Mouse (Mus musculus): ENCODE results near the gene Cat. TPM values are rescaled to one million over a fixed set of nuclear protein-coding genes. Genes with fewer than 3 reads are reported as not detected.

Cat gene
- polyA plus RNA-seq, 1 experiment from 2014 or later: 101 TPM

DNA sequence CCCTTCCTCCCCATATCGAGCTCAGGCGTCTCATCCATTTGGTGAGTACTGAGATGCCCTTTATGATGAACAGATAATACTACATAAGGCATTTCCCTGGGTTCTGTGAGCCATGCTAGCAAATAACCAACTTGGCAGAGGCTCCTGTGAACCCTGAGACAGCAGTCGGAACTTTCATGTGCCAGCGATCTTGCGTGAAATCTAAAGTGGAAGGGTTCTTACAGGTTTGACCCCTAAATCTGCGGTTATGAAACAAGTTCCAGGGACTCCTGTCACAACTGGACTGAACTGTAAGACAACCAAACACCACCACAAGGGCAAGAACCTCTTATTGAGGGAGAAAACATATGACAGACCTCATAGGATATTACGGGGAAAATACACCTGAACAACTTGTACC is 29.2 kb downstream of the Cat start:
- Histone ChIP-seq H3K4me2 (replicated peaks) (no peak overlapping the region), H3K36me3 (peaks cover 72% of the 10 kb centered on the region), H3K9me3 (no peaks in the 10 kb centered on the region), H3K27ac (replicated peaks) (no peak overlapping the region), H3K27me3 (no peaks in the 10 kb centered on the region), H3K4me1 (no peaks in the 10 kb centered on the region), H3K9ac (replicated peaks) (no peak overlapping the region), H3K4me3 (no peak overlapping the region)
- 98% methylated on average over 7 of the region's 7 CpGs for WGBS
- ATAC-seq (ENCODE audit: low FRiP score, low read depth): no peak

DNA sequence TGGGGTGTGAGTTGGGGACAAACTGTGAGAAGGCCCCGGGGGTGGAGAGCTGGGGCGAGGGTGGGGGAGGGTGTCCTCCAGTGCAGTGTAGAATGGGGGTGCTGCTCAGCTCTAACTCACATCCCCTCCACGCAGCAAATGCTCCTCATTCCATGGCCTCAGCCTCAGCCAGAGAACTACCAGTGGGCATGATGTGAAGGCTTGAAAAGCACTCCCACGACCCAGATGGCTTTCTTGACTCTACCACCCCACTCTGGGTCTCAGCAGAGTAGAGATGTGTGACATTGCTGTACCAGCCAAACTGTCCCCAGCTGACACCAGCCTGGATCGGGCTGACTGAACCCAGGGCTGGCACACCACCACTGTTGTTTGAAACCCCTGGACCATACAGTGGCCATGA is 32.4 kb downstream of the Cat start:
- no peak overlapping the region for H3K4me2 ChIP-seq (replicated peaks)
- H3K27ac ChIP-seq (replicated peaks): no peak overlapping the region
- no peaks in the 10 kb centered on the region for H3K27me3 ChIP-seq
- WGBS: 85% methylated on average over 5 of the region's 5 CpGs
- no peak overlapping the region for H3K9ac ChIP-seq (replicated peaks)
- no peak overlapping the region for H3K4me3 ChIP-seq
- no peaks in the 10 kb centered on the region for H3K4me1 ChIP-seq
- H3K36me3 ChIP-seq: peaks cover 42% of the 10 kb centered on the region
- no peaks in the 10 kb centered on the region for H3K9me3 ChIP-seq
- ATAC-seq (ENCODE audit: low FRiP score, low read depth): no peak

DNA sequence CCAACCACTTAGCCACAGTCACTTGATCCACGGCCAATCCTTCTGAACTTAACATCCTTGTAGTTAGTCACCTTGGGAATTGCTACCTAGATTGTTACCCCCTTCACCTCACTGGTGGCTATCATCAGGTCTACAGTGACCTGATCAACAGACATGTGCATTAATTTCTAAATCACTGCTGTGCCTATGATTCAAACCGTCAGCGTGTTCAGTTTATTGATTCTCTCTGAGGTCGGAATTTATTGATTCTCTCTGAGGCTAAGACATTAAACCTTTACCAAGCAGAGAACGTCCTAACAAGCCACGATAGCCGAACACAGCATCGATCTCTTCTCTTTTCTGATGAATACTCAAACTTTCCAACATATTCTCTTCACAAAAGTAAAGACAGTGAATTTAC is 34.7 kb downstream of the Cat start:
- H3K27me3 ChIP-seq: no peaks in the 10 kb centered on the region
- 88% methylated on average over 8 of the region's 8 CpGs for WGBS
- H3K9ac ChIP-seq (replicated peaks): no peak overlapping the region

DNA sequence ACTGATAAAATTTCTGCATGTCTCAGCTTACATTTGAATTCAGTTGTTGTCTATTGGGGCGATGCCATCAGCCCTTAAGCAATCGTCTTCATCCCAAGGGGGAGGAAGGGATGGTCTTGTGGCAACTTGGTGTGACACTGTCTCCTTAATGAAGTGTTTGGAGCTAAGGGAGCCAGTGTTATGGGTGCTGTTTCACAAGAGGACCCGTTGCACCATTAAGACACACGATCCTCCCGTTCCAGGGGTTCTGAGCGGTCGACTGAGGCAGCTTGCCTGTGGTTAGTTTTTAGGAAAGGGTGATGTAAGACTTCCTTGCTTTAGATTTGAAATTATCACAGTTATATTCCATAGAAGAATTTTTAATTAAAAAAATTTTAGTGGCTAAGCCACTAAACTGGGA is 35.1 kb downstream of the Cat start:
- Histone ChIP-seq H3K27ac (replicated peaks) (no peak overlapping the region), H3K9me3 (no peaks in the 10 kb centered on the region), H3K36me3 (peaks cover 24% of the 10 kb centered on the region), H3K27me3 (no peaks in the 10 kb centered on the region), H3K9ac (replicated peaks) (no peak overlapping the region), H3K4me3 (no peak overlapping the region), H3K4me1 (no peaks in the 10 kb centered on the region), H3K4me2 (replicated peaks) (no peak overlapping the region)
- WGBS: 94% methylated on average over 7 of the region's 7 CpGs
- no peak for ATAC-seq (ENCODE audit: low FRiP score, low read depth)

More for the DNA sequence above, 34.7 kb downstream of the Cat start:
- Histone ChIP-seq H3K27ac (replicated peaks) (no peak overlapping the region), H3K4me3 (no peak overlapping the region), H3K36me3 (peaks cover 29% of the 10 kb centered on the region), H3K4me1 (no peaks in the 10 kb centered on the region), H3K9me3 (no peaks in the 10 kb centered on the region), H3K4me2 (replicated peaks) (no peak overlapping the region)
- ATAC-seq (ENCODE audit: low FRiP score, low read depth): no peak

DNA sequence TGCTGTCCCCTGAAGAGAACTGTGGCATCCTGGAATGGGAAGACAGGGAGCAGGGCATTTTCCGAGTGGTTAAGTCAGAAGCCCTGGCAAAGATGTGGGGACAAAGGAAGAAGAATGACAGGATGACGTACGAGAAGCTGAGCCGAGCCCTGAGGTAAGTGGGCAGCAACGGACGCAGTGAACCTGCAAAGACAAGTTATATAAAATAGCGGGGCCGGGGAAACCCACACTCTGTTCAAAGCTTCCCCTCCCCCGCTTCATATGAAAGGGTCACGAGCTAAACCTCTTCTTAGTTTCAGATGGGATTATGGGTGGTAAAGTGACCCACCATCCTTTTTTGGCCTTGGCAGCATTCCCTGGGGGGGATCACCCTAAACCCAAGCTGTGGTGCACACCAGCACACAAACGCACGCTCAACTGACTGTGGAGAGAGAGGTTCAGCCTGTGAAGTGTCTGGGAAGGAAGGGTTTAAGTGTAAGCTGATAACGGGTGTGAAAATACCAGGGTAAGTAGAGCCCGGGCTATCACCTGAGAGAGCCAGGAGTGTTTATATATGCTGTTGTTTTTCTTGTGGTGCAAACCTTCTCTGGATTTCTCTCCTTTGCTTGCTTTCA is 35.9 kb downstream of the Cat start:
- Histone ChIP-seq H3K27me3 (no peaks in the 10 kb centered on the region), H3K4me1 (no peaks in the 10 kb centered on the region), H3K36me3 (peaks cover 16% of the 10 kb centered on the region), H3K27ac (replicated peaks) (no peak overlapping the region), H3K4me2 (replicated peaks) (no peak overlapping the region), H3K9me3 (no peaks in the 10 kb centered on the region), H3K9ac (replicated peaks) (no peak overlapping the region), H3K4me3 (no peak overlapping the region)
- ATAC-seq (ENCODE audit: low FRiP score, low read depth): no peak
- WGBS: 71% methylated on average over 14 of the region's 14 CpGs

DNA sequence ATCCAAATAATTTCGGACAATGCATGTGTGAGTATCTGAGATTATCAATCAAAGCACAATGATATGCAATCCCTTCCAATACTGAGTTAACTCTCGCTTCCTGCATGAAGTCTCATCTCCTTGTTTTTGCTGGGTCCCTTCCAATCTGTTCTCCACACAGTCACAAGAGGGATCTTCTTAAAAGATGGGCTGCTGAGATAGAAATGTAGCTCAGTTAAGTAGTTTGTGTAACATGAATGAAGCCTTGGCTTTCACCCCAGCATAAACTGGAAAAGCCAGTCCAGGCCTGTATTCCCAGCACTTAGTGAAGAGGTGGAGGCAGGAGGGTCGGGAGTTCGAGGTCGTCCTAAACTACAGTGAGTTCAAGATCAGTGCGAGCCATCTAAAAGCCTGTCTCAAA is 38.6 kb downstream of the Cat start:
- Histone ChIP-seq H3K9ac (replicated peaks) (no peak overlapping the region), H3K27me3 (no peaks in the 10 kb centered on the region), H3K27ac (replicated peaks) (no peak overlapping the region), H3K4me2 (replicated peaks) (no peak overlapping the region), H3K9me3 (no peaks in the 10 kb centered on the region), H3K4me1 (no peaks in the 10 kb centered on the region), H3K4me3 (no peak overlapping the region), H3K36me3 (no peaks in the 10 kb centered on the region)
- WGBS: 91% methylated on average over 6 of the region's 6 CpGs
- ATAC-seq (ENCODE audit: low FRiP score, low read depth): no peak

DNA sequence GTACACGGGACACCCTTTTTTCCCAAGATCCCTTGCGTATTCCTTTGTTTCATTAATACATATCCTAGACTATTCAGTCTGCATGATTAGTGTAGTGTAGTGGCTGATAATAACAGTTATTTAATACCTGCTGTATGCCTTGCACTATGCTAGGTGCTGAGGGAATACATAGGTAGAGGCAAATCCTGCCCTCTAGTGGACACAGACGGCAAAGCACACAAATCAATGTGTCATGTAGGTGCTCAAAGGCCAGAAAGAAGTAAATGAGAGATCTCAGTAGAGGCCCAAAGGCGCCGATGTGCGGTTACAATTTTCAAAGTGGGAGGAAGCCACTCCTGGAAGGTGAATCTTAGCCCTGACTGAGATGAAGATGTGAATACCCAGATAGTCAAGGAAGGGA is 39.2 kb downstream of the Cat start:
- 68% methylated on average over 6 of the region's 6 CpGs for WGBS
- Histone ChIP-seq H3K9ac (replicated peaks) (no peak overlapping the region), H3K4me1 (no peaks in the 10 kb centered on the region), H3K4me2 (replicated peaks) (no peak overlapping the region), H3K27ac (replicated peaks) (no peak overlapping the region), H3K27me3 (no peaks in the 10 kb centered on the region), H3K9me3 (no peaks in the 10 kb centered on the region), H3K4me3 (no peak overlapping the region), H3K36me3 (no peaks in the 10 kb centered on the region)
- no peak for ATAC-seq (ENCODE audit: low FRiP score, low read depth)

DNA sequence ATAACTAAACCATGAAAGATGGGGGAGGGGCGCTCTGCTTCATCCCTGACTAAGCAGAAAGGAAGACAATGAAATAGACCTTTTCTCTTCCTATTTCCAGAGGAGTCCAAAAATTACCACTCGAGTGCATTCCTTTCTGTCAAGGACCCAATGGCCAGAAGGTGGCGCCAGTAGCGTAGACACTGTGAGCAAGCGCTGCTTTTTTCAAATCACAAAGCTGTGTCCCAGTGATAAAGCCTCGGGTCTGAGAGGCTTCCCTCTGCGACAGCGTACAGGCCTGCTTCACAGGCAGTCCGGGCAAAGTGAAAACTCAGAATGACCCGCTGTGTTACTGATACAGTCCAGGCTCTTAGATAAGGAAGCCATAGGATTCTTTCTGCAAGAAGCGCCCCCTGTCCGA is 45.2 kb downstream of the Cat start:
- Histone ChIP-seq H3K9me3 (no peaks in the 10 kb centered on the region), H3K27me3 (no peaks in the 10 kb centered on the region), H3K4me2 (replicated peaks) (peak overlapping the region; percentile 51), H3K4me3 (peak overlapping the region; percentile 29), H3K9ac (replicated peaks) (peak overlapping the region; percentile 37; the same call in 1 of the 2 replicates), H3K36me3 (no peaks in the 10 kb centered on the region), H3K4me1 (0 out of 2 replicates have a peak, but pooled peaks cover 3% of the 10 kb centered on the region), H3K27ac (replicated peaks) (no peak overlapping the region)
- ATAC-seq (ENCODE audit: low FRiP score, low read depth): peak; percentile 47; the same call in 1 of the 2 replicates
- 6% methylated on average over 12 of the region's 12 CpGs for WGBS

DNA sequence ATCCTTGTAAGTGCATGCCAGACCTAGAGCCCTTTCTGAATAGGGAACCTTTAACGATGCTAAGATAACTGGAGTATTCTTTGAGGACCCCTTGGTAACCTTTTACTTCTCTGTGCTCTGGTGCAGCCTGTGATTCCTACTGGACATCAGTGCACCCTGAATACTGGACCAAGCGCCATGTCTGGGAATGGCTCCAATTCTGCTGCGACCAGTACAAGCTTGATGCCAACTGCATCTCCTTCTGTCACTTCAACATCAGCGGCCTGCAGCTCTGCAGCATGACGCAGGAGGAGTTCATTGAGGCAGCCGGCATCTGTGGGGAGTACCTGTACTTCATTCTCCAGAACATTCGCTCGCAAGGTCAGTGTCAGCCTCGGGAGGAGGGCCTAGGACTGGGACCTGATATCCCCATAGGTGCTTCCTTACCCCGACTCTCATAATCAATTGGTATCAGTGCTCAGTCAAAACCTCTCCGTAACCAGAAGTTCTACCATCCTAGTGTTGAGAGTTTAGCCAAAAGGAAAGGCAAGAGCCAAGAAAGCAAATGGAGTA is 45.8 kb downstream of the Cat start:
- no peak for ATAC-seq (ENCODE audit: low FRiP score, low read depth)
- no peaks in the 10 kb centered on the region for H3K36me3 ChIP-seq
- H3K4me3 ChIP-seq: no peak overlapping the region
- no peak overlapping the region for H3K9ac ChIP-seq (replicated peaks)
- H3K27me3 ChIP-seq: no peaks in the 10 kb centered on the region
- no peak overlapping the region for H3K4me2 ChIP-seq (replicated peaks)
- H3K9me3 ChIP-seq: no peaks in the 10 kb centered on the region
- H3K4me1 ChIP-seq: 0 out of 2 replicates have a peak, but pooled peaks cover 3% of the 10 kb centered on the region
- no peak overlapping the region for H3K27ac ChIP-seq (replicated peaks)
- WGBS: 91% methylated on average over 11 of the region's 11 CpGs

DNA sequence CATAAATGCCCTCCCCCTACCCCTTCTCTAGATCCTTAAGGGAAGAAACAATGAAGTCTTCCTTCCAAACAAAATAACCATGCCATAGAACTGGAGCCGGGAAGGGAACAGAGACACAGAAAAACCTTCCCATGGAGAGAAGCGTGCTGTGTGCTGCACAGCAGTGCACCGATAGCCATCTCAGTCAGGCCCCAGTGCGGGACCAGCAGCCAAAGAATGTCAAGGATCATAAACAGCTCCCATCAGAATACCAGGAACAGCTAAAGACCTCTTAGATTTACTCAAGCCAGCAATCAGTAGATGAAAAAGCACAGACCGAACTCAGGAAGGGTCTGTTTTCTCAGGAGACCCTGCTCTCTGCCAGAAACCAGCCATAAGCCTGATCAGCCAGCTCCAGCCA is 48.4 kb downstream of the Cat start:
- Histone ChIP-seq H3K4me2 (replicated peaks) (no peak overlapping the region), H3K9ac (replicated peaks) (no peak overlapping the region), H3K36me3 (no peaks in the 10 kb centered on the region), H3K27ac (replicated peaks) (no peak overlapping the region), H3K27me3 (no peaks in the 10 kb centered on the region), H3K4me3 (no peak overlapping the region), H3K9me3 (no peaks in the 10 kb centered on the region), H3K4me1 (0 out of 2 replicates have a peak, but pooled peaks cover 3% of the 10 kb centered on the region)
- ATAC-seq (ENCODE audit: low FRiP score, low read depth): no peak
- 69% methylated on average over 5 of the region's 5 CpGs for WGBS

DNA sequence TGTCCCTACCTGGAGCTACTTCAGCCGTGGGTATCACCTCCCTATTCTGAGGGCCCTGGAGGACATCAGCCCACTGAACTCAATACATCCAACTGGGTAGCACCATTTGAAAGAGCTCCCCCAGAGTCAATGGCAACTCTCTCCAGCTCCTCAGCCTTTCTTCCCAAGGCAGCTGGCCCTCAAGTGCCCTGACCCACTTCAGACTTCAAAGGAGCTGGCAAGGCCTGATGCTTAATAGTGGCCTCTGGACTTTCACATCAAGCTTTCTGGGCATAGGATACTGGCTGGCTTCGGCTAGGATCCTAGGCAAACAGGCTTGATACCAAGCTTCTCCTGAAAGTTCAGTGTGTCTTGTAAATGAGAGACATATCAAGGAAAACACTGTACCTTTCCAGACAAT is 49.9 kb downstream of the Cat start:
- H3K4me3 ChIP-seq: no peak overlapping the region
- no peak for ATAC-seq (ENCODE audit: low FRiP score, low read depth)
- no peaks in the 10 kb centered on the region for H3K9me3 ChIP-seq
- 73% methylated on average over 2 of the region's 2 CpGs for WGBS
- no peak overlapping the region for H3K27ac ChIP-seq (replicated peaks)
- no peaks in the 10 kb centered on the region for H3K27me3 ChIP-seq
- no peak overlapping the region for H3K9ac ChIP-seq (replicated peaks)
- H3K4me2 ChIP-seq (replicated peaks): no peak overlapping the region
- H3K36me3 ChIP-seq: no peaks in the 10 kb centered on the region
- 0 out of 2 replicates have a peak, but pooled peaks cover 3% of the 10 kb centered on the region for H3K4me1 ChIP-seq

DNA sequence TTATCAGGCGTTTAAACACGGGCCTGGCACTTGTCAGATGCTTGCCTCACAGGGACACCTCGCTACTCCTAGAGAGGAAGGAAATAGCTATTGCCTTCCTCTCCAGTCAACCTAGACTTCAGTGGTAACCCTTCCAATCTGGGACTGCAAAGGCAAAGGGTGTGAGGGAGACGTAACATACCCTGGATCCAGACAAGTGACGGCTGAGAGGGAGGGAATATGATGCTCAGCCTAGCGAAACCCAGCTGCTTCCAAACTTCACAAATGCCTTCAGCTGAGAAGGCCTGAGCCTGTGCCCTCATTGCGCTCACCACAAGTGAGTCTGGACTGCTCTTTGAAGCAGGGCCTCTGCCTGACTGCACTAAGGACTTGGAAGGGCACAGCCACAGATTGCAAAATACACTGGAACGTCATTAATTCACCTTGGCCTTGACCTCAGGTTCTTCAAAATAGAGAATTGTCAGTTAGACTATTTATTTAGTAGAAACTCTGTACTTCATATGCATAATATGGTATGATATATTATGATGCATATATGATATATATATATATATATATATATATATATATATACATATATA is 52.2 kb downstream of the Cat start:
- 81% methylated on average over 8 of the region's 8 CpGs for WGBS
- Histone ChIP-seq H3K4me1 (no peaks in the 10 kb centered on the region), H3K4me2 (replicated peaks) (no peak overlapping the region), H3K4me3 (no peak overlapping the region), H3K27ac (replicated peaks) (no peak overlapping the region), H3K9me3 (no peaks in the 10 kb centered on the region), H3K27me3 (no peaks in the 10 kb centered on the region), H3K9ac (replicated peaks) (no peak overlapping the region), H3K36me3 (no peaks in the 10 kb centered on the region)
- no peak for ATAC-seq (ENCODE audit: low FRiP score, low read depth)

Data from midbrain, embryonic 12.5 days (tissue).